ENCODE assay signal across 10 mouse cellular contexts in genomic region chr17:47877715-47878377, GRCm38 (mm10). TPM values are rescaled to one million over a fixed set of nuclear protein-coding genes. Genes with fewer than 3 reads are reported as not detected.
A peak's percentile ranks its signal among the peaks of the same experiment; 100 is the strongest.
DNase-seq lines count a peak whose midpoint lies in the region; ATAC-seq lines count a peak whose summit lies in the region.
"Had no signal": no experiment of that assay in that cellular context is flagged by ENCODE, and none has a peak within 500 bp of the region (broad histone marks: within the 10 kb centered on the region; RNA-seq: fewer than 3 reads in every experiment).

No protein-coding gene starts in this region.

- no peak for ATAC-seq in limb, embryonic 13.5 days (ENCODE audit: low FRiP score, low read depth)

- peak overlapping the region; percentile 20; the same call in 1 of the 2 replicates for H3K9ac ChIP-seq in limb, embryonic 13.5 days

- peak overlapping the region; percentile 19; the same call in 1 of the 2 replicates for H3K4me3 ChIP-seq in limb, embryonic 13.5 days
- H3K4me3 ChIP-seq: myocyte had no signal

- DNase-seq in cerebellum, adult 9-11 months = peak; percentile 48
- no peak for DNase-seq in cerebellum, postnatal 36 days
- DNase-seq in right cerebral cortex, postnatal 25 days = peak; percentile 30
- no peak for DNase-seq in right cerebral cortex, postnatal 10 days (ENCODE audit: low spot score in 2 of 2)
- peak; percentile 62 for DNase-seq in retina, postnatal 1 day
- DNase-seq in right cerebral cortex, postnatal 14 days = no peak
- DNase-seq in ovary, postnatal 10 days (ENCODE audit: low spot score) = no peak
- DNase-seq: thymus, postnatal 25 days had no signal

- no peak overlapping the region for H3K27ac ChIP-seq in limb, embryonic 13.5 days

- no peaks in the 10 kb centered on the region for H3K9me3 ChIP-seq in limb, embryonic 13.5 days

- peaks cover 3% of the 10 kb centered on the region; the same call in 1 of the 2 replicates for H3K27me3 ChIP-seq in limb, embryonic 13.5 days

- peaks cover 89% of the 10 kb centered on the region for H3K36me3 ChIP-seq in limb, embryonic 13.5 days

- peak overlapping the region; percentile 56 for H3K4me2 ChIP-seq in limb, embryonic 13.5 days (replicated peaks)

- WGBS in limb, embryonic 13.5 days = 34% methylated on average over 10 of the region's 10 CpGs

- peaks cover 82% of the 10 kb centered on the region for H3K4me1 ChIP-seq in limb, embryonic 13.5 days

RNA-seq across cellular contexts. Expression of gene Mdfi, which starts 43.4 kb away (rescaled TPM):
- 30.9 and 33.9 TPM in 2 replicates for polyA plus RNA-seq in limb, embryonic 13.5 days (2015; fragmentation: Nextera tagmentation; extraction: Ambion mirVana)

RNA-seq across cellular contexts. Expression of gene Foxp4, which starts 46.6 kb away (rescaled TPM):
- polyA plus RNA-seq in limb, embryonic 13.5 days (2015; fragmentation: Nextera tagmentation; extraction: Ambion mirVana) = 25.9 and 30.2 TPM in 2 replicates

Comparison
In these comparisons a context has a peak if more than half of its experiments do, and no peak if none do; other contexts are left out.
1. DNase-seq: peak in cerebellum, adult 9-11 months (single experiment), right cerebral cortex, postnatal 25 days (single experiment) and retina, postnatal 1 day (single experiment); none in cerebellum, postnatal 36 days (0 of 2), right cerebral cortex, postnatal 10 days (0 of 2), right cerebral cortex, postnatal 14 days (single experiment) and ovary, postnatal 10 days (single experiment).